Mouse (Mus musculus) Patski (cell line): Measurements from ENCODE around the gene Camk2d. TPM values are rescaled to one million over a fixed set of nuclear protein-coding genes. Genes with fewer than 3 reads are reported as not detected.

Experiments used
- ATAC-seq: fragments of 100-300 bp; one replicate; pipeline ENCODE4 v1.8.0; 2021
- CTCF ChIA-PET: fragments of 350-600 bp; sonication (Branson Sonifier 250); formaldehyde crosslinking; loops from one replicate; lab custom pipeline; 2022; ENCODE audit warnings: inconsistent platforms; lab: Charles Lee
- POLR2A ChIA-PET: fragments of 350-600 bp; sonication (Branson Sonifier 250); formaldehyde crosslinking; loops from one replicate; lab custom pipeline; 2022; ENCODE audit warnings: antibody characterized with exemption, inconsistent platforms; lab: Charles Lee
- DNase-seq: peaks from one replicate; pipeline ENCODE4 v3.0.0-alpha.2; 2011; ENCODE audit warnings: low read depth, low spot score
- H3K27me3 ChIP-seq: fragments of 371-371 bp; one replicate; pipeline ENCODE4 v1.5.1; 2021
- CTCF ChIP-seq: fragments of 100-300 bp; IDR thresholded peaks from one replicate; pipeline ENCODE4 v1.5.1; 2021
- in situ Hi-C: fragments of 300-500 bp; cut with MboI; formaldehyde crosslinking; loops from 3 replicates; pipeline ENCODE4 v1.11.1; 2018; ENCODE audit warnings: low pct_unique_long_range_greater_than_20kb, mixed read lengths
- polyA plus RNA-seq: library from polyadenylated mRNA; unstranded; gene quantifications from one replicate; pipeline ENCODE4 v1.2.3, GENCODE M21; 2021

Gene Camk2d
- polyA plus RNA-seq, 1 experiment from 2014 or later, result 99.0 TPM

GRCm38 (mm10) chr3:126681051-126681450 lies 84.9 kb downstream of the Camk2d start:
- POLR2A ChIA-PET, result interaction anchor here (0.9 kb wide), 1 partner anchor 16 kb away, joined by 3 read pairs; no protein-coding TSS in a partner anchor
- no peak for TF ChIP-seq CTCF
- DNase-seq (no peak), ATAC-seq (no peak)
- in situ Hi-C loops, result no loop called here
- CTCF ChIA-PET, result interaction anchor here (1.4 to 2.3 kb wide), 6 partner anchors 10 to 81 kb away, joined by 3 to 7 read pairs (median 4); no protein-coding TSS in a partner anchor
- no peaks in the 10 kb centered on the region for H3K27me3 ChIP-seq

- ChIA-PET POLR2A (no interaction called here), CTCF (interaction anchor here (1.2 to 1.4 kb wide), 2 partner anchors 22 to 52 kb away, joined by 3 to 6 read pairs; no protein-coding TSS in a partner anchor)
- H3K27me3 ChIP-seq, result no peaks in the 10 kb centered on the region
- no peak for TF ChIP-seq CTCF
- in situ Hi-C loops, result no loop called here
- no peak for DNase-seq
- no peak for ATAC-seq
Observed at GRCm38 (mm10) chr3:126681996-126682395, 85.9 kb downstream of the Camk2d start.

GRCm38 (mm10) chr3:126685363-126685762 lies 89.3 kb downstream of the Camk2d start:
- ChIA-PET POLR2A (no interaction called here), CTCF (interaction anchor here (1.1 to 1.7 kb wide), 5 partner anchors 12 to 88 kb away, joined by 3 to 4 read pairs (median 4); no protein-coding TSS in a partner anchor)
- ATAC-seq (no peak), DNase-seq (no peak)
- no peak for TF ChIP-seq CTCF
- no peaks in the 10 kb centered on the region for H3K27me3 ChIP-seq
- in situ Hi-C loops, result no loop called here

GRCm38 (mm10) chr3:126687150-126687549 lies 91.0 kb downstream of the Camk2d start:
- CTCF ChIA-PET, result no interaction called here
- POLR2A ChIA-PET, result no interaction called here

GRCm38 (mm10) chr3:126688516-126688915 lies 92.4 kb downstream of the Camk2d start:
- in situ Hi-C loops, result no loop called here
- DNase-seq, result no peak
- POLR2A ChIA-PET, result interaction anchor here (0.7 to 1.4 kb wide), 3 partner anchors 24 to 211 kb away, joined by 3 to 4 read pairs (median 4); no protein-coding TSS in a partner anchor

More at GRCm38 (mm10) chr3:126687150-126687549, 91.0 kb downstream of the Camk2d start:
- in situ Hi-C loops, result no loop called here
- TF ChIP-seq CTCF, result no peak
- H3K27me3 ChIP-seq, result no peaks in the 10 kb centered on the region
- DNase-seq, result no peak
- no peak for ATAC-seq

GRCm38 (mm10) chr3:126690627-126691505 lies 94.8 kb downstream of the Camk2d start:
- no peak for TF ChIP-seq CTCF
- ChIA-PET POLR2A (interaction anchor here (0.9 kb wide), 1 partner anchor 127 kb away, joined by 3 read pairs; no protein-coding TSS in a partner anchor), CTCF (interaction anchor here (1.3 to 3.1 kb wide), 4 partner anchors 7 to 94 kb away, joined by 7 to 15 read pairs (median 9); partner anchors contain the start of gene Camk2d)
- no peaks in the 10 kb centered on the region for H3K27me3 ChIP-seq
- in situ Hi-C loops, result loop anchor here (10.0 kb wide), 1 partner anchor 646 kb away; no protein-coding TSS in a partner anchor
- no peak for ATAC-seq
- DNase-seq, result no peak

More at GRCm38 (mm10) chr3:126688516-126688915, 92.4 kb downstream of the Camk2d start:
- no peaks in the 10 kb centered on the region for H3K27me3 ChIP-seq
- ATAC-seq, result no peak
- TF ChIP-seq CTCF, result no peak
- CTCF ChIA-PET, result interaction anchor here (1.5 to 3.0 kb wide), 4 partner anchors 10 to 91 kb away, joined by 3 to 8 read pairs (median 6); partner anchors contain the start of gene Camk2d

GRCm38 (mm10) chr3:126691565-126691964 lies 95.5 kb downstream of the Camk2d start:
- H3K27me3 ChIP-seq, result no peaks in the 10 kb centered on the region
- ChIA-PET CTCF (interaction anchor here (1.3 to 3.1 kb wide), 4 partner anchors 8 to 80 kb away, joined by 4 to 15 read pairs (median 8); no protein-coding TSS in a partner anchor), POLR2A (interaction anchor here (0.9 kb wide), 1 partner anchor 126 kb away, joined by 3 read pairs; no protein-coding TSS in a partner anchor)
- ATAC-seq (no peak), DNase-seq (no peak)
- no peak for TF ChIP-seq CTCF
- in situ Hi-C loops, result loop anchor here (10.0 kb wide), 1 partner anchor 647 kb away; no protein-coding TSS in a partner anchor

GRCm38 (mm10) chr3:126692797-126693196 lies 96.7 kb downstream of the Camk2d start:
- ChIA-PET CTCF (interaction anchor here (0.9 to 3.1 kb wide), 7 partner anchors 9 to 138 kb away, joined by 3 to 15 read pairs (median 4); partner anchors contain the start of gene Camk2d), POLR2A (interaction anchor here (0.7 to 3.0 kb wide), 4 partner anchors 31 to 96 kb away, joined by 3 to 16 read pairs (median 4); partner anchors contain the start of gene Camk2d)
- ATAC-seq (no peak), DNase-seq (no peak)
- TF ChIP-seq CTCF, result no peak
- in situ Hi-C loops, result loop anchor here (10.0 kb wide), 1 partner anchor 648 kb away; no protein-coding TSS in a partner anchor
- H3K27me3 ChIP-seq, result no peaks in the 10 kb centered on the region

- ChIA-PET POLR2A (interaction anchor here (1.5 to 3.0 kb wide), 2 partner anchors 33 to 96 kb away, joined by 5 to 16 read pairs; partner anchors contain the start of gene Camk2d), CTCF (interaction anchor here (0.9 to 2.2 kb wide), 5 partner anchors 10 to 137 kb away, joined by 3 to 10 read pairs (median 5); partner anchors contain the start of gene Camk2d)
- in situ Hi-C loops, result loop anchor here (10.0 kb wide), 1 partner anchor 649 kb away; no protein-coding TSS in a partner anchor
- H3K27me3 ChIP-seq, result no peaks in the 10 kb centered on the region
- TF ChIP-seq CTCF, result no peak
- ATAC-seq (peak; percentile 38), DNase-seq (peak; percentile 75)
Observed at GRCm38 (mm10) chr3:126693302-126693701, 97.2 kb downstream of the Camk2d start.
